Mouse (Mus musculus) liver, embryonic 16.5 days (tissue): ENCODE measurements around the gene B3gnt2. TPM values are rescaled to one million over a fixed set of nuclear protein-coding genes. Genes with fewer than 3 reads are reported as not detected.

Source experiments
- ATAC-seq: fragments of 200-750 bp; cut with Nextera tagmentation; 2 replicates; pipeline ENCODE4 v1.8.0; 2017; ENCODE audit warnings: low read depth, mild to moderate bottlenecking, moderate number of reproducible peaks, moderate library complexity
- H3K27ac ChIP-seq: fragments of 300-500 bp; sonication (generic); 2 replicates; pipeline ENCODE4 v1.5.1; 2014; ENCODE audit warnings: mild to moderate bottlenecking, low read length
- H3K27me3 ChIP-seq: fragments of 300-500 bp; sonication (generic); 2 replicates; pipeline ENCODE4 v1.6.1; 2014; ENCODE audit warnings: low read depth, low read length, mixed read lengths; ENCODE audit not compliant: control insufficient read depth, insufficient read depth
- H3K36me3 ChIP-seq: fragments of 300-500 bp; sonication (generic); 2 replicates; pipeline ENCODE4 v1.6.1; 2014; ENCODE audit warnings: mild to moderate bottlenecking; ENCODE audit not compliant: control insufficient read depth, insufficient read depth
- H3K4me1 ChIP-seq: fragments of 300-500 bp; sonication (generic); 2 replicates; pipeline ENCODE4 v1.6.1; 2014; ENCODE audit warnings: low read depth, low read length, mixed read lengths; ENCODE audit not compliant: control insufficient read depth
- H3K4me2 ChIP-seq: fragments of 300-500 bp; sonication (generic); 2 replicates; pipeline ENCODE4 v1.6.1; 2014; ENCODE audit warnings: low read depth, low read length, mixed read lengths
- H3K4me3 ChIP-seq: fragments of 300-500 bp; sonication (generic); 2 replicates; pipeline ENCODE4 v1.5.1; 2014; ENCODE audit warnings: low read depth, mild to moderate bottlenecking, low read length
- H3K9ac ChIP-seq: fragments of 300-500 bp; sonication (generic); 2 replicates; pipeline ENCODE4 v1.6.1; 2014; ENCODE audit warnings: low read depth, low read length
- H3K9me3 ChIP-seq: fragments of 300-500 bp; sonication (generic); replicated peaks from 2 replicates; pipeline ENCODE4 v1.6.1; 2016; ENCODE audit warnings: low read length; ENCODE audit not compliant: control insufficient read depth
- WGBS: fragments of 180-500 bp; shearing (Covaris S2); extraction: QIAGEN DNeasy Blood & Tissue Kit; methylation state at CpG from one replicate; pipeline ENCODE4 v1.1.7; 2014; ENCODE audit not compliant: insufficient replicate concordance; 5-methylcytosine and 5-hydroxymethylcytosine counted together
- polyA plus RNA-seq: library from polyadenylated mRNA; unstranded; fragments of >200 nt; fragmentation: Nextera tagmentation; extraction: Ambion mirVana; gene quantifications from 2 replicates; pipeline ENCODE4 v1.2.1, GENCODE M21; 2015

Gene B3gnt2
- polyA plus RNA-seq, 1 experiment from 2014 or later, result 6.6 TPM

DNA sequence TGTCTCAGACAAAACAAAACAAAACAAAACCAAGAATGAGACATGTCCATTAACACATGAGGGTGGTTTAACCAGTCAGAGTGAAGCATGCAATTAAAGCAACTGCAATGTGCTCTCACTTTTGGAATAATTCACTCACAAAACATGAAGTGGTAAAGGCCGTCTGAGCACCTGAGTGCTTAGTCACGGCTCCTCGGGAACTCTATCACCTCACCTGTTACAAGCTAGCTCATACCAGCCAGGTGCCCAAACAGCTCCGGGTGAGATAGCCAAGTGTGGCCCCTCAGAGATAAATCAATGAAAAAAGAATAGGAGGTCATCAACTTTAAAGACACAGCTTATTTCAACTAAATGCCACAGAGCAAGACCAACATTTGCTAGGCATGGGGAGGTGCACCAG is 6.2 kb downstream of the B3gnt2 start:
- no peaks in the 10 kb centered on the region for H3K9me3 ChIP-seq
- WGBS, result 30% methylated on average over 4 of the region's 4 CpGs
- no peak overlapping the region for H3K4me3 ChIP-seq
- peaks cover 53% of the 10 kb centered on the region for H3K4me1 ChIP-seq
- no peaks in the 10 kb centered on the region for H3K36me3 ChIP-seq
- 0 out of 2 replicates have a peak overlapping the region, but pooled peaks have one; percentile 9 for H3K27ac ChIP-seq
- no peak for ATAC-seq
- no peak overlapping the region for H3K4me2 ChIP-seq
- no peaks in the 10 kb centered on the region for H3K27me3 ChIP-seq
- no peak overlapping the region for H3K9ac ChIP-seq

DNA sequence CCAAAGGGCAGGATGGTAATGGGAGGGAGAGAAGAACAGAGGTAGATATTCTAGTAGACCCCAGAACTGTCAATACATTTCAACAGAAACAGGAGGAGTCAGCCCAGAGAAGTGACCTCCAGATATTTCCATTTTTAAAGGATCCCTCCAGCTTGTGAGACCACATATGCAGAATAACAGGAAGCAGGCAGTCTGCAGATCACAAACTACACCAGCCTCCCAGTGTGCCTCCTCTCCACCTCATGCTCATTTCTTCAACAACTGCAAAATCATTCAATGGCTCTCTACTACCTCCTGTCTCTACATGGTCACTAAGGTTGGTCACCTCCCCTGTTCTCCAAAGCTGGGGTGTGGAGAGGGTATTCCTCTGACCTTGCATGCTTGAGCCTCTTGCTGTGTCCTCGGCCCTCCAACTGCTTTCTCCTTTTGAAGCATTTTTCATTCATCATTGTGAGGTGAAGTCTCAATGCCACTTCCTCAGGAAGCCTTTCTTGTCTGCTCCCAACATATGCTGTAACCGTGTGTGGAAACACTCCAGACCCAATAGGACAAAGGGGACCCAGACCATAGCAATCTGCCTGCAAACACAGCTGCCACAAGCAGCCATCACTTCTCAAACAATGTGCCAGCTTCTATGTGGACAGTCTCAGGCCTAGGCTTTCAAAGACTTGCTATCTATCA is 7.1 kb downstream of the B3gnt2 start:
- H3K9me3 ChIP-seq, result no peaks in the 10 kb centered on the region

DNA sequence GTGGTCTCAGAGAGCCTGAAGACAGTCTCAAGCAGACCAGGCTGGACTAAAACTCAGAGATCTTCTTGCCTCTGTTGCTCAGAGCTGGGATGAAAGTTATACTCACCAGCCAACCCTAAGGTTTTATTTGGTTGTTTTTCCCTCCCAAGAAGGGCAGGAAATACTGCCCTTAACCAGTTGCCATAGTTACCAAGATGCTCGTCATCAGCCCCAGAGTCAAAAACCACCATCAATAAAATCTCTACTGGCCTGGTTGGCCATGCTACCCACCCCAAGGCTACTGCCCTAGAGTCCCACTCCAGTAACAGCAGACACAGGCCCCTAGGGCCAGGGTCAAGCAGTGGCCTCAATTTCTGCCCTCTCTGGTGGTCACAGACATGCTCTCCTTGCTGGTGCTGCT is 8.3 kb downstream of the B3gnt2 start:
- Histone ChIP-seq H3K36me3 (no peaks in the 10 kb centered on the region), H3K4me1 (peaks cover 61% of the 10 kb centered on the region), H3K9me3 (no peaks in the 10 kb centered on the region), H3K27ac (0 out of 2 replicates have a peak overlapping the region, but pooled peaks have one; percentile 7), H3K9ac (no peak overlapping the region), H3K4me3 (no peak overlapping the region), H3K4me2 (no peak overlapping the region; the same call in 1 of the 2 replicates), H3K27me3 (no peaks in the 10 kb centered on the region)
- no peak for ATAC-seq
- WGBS, result 48% methylated on average over 1 of the region's 1 CpGs

More for the DNA sequence above, 7.1 kb downstream of the B3gnt2 start:
- ATAC-seq, result no peak
- WGBS, result 27% methylated on average over 2 of the region's 2 CpGs
- no peak overlapping the region for H3K4me3 ChIP-seq
- peaks cover 58% of the 10 kb centered on the region for H3K4me1 ChIP-seq
- no peak overlapping the region for H3K4me2 ChIP-seq
- H3K36me3 ChIP-seq, result no peaks in the 10 kb centered on the region
- H3K27ac ChIP-seq, result 0 out of 2 replicates have a peak overlapping the region, but pooled peaks have one; percentile 9
- H3K27me3 ChIP-seq, result no peaks in the 10 kb centered on the region
- no peak overlapping the region for H3K9ac ChIP-seq

DNA sequence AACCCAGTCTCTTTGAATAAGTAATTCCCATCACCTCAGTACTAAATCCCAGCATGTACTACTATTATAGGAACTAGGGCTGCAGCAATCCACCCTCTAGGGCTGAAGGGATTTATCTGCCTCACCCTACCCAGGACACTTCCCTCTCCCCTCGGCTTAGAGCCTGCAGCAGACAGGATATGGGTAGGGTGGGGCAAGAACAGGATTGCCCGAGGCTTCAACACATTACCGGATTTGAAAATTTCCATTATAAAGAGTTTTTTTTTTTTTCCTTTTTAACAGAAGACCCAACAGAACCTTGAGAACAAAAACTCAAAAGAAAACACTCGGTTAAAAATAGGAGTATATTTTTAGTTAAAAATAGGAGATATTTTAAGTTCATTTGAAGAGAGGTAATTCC is 9.3 kb downstream of the B3gnt2 start:
- ATAC-seq, result no peak
- no peaks in the 10 kb centered on the region for H3K9me3 ChIP-seq
- no peak overlapping the region for H3K4me3 ChIP-seq
- H3K36me3 ChIP-seq, result no peaks in the 10 kb centered on the region
- no peak overlapping the region for H3K27ac ChIP-seq
- no peaks in the 10 kb centered on the region for H3K27me3 ChIP-seq
- no peak overlapping the region for H3K9ac ChIP-seq
- no peak overlapping the region for H3K4me2 ChIP-seq
- WGBS, result 19% methylated on average over 4 of the region's 4 CpGs
- H3K4me1 ChIP-seq, result peaks cover 65% of the 10 kb centered on the region

DNA sequence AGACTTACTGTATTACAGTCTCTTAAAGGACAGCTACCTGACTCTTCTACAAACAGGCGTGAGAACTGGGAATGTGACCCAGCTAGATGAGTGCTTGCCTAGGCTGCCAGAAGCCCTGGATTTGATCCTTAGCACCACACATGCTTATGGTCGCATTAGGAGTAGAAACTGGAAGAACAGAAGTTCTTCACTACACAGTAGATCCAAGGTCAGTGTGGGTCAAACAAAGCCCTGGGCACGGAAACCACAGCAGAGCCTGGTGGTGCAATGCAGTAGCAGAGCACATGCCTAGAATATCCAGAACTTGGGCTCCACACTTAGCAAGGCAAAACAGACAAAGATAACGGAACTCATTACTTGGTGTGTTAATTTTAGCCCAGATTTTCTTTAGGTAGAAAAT is 10.7 kb downstream of the B3gnt2 start:
- no peak overlapping the region for H3K4me2 ChIP-seq
- no peaks in the 10 kb centered on the region for H3K27me3 ChIP-seq
- peak overlapping the region; percentile 46; the same call in 1 of the 2 replicates for H3K27ac ChIP-seq
- peaks cover 78% of the 10 kb centered on the region for H3K4me1 ChIP-seq
- ATAC-seq, result no peak
- no peaks in the 10 kb centered on the region for H3K9me3 ChIP-seq
- H3K36me3 ChIP-seq, result no peaks in the 10 kb centered on the region
- H3K9ac ChIP-seq, result no peak overlapping the region
- H3K4me3 ChIP-seq, result no peak overlapping the region
- 43% methylated on average over 4 of the region's 4 CpGs for WGBS

DNA sequence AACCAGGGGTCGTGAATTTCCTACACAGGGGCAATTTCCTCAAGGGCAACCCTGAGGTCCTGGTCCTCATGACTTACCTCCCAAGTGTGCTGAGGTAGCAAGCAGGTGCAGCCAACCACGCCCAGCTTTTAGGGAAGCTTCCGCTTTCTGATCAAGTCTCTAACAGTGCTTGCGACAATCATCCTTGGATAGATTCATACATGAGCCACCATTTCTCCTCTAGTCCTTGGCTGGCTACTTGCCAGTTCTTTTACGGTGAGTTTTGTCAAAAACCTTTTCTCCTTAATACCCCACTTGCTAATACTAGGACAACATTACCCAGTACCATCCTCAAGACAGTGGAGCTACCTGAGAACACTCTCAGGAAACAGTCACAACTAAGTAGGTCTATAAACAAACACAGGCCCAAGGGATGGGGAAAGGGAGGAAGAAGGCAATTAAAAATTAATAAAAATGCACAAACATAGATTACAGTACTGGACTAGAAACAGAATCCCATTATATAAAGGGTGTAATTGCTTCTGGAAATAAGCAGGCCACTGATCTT is 12.0 kb downstream of the B3gnt2 start:
- ATAC-seq, result no peak
- no peak overlapping the region for H3K4me3 ChIP-seq
- 32% methylated on average over 5 of the region's 5 CpGs for WGBS
- H3K4me1 ChIP-seq, result peaks cover 79% of the 10 kb centered on the region
- H3K9ac ChIP-seq, result 0 out of 2 replicates have a peak overlapping the region, but pooled peaks have one; percentile 17
- H3K4me2 ChIP-seq, result no peak overlapping the region
- H3K9me3 ChIP-seq, result no peaks in the 10 kb centered on the region
- H3K36me3 ChIP-seq, result no peaks in the 10 kb centered on the region
- H3K27ac ChIP-seq, result peak overlapping the region; percentile 47
- H3K27me3 ChIP-seq, result no peaks in the 10 kb centered on the region

DNA sequence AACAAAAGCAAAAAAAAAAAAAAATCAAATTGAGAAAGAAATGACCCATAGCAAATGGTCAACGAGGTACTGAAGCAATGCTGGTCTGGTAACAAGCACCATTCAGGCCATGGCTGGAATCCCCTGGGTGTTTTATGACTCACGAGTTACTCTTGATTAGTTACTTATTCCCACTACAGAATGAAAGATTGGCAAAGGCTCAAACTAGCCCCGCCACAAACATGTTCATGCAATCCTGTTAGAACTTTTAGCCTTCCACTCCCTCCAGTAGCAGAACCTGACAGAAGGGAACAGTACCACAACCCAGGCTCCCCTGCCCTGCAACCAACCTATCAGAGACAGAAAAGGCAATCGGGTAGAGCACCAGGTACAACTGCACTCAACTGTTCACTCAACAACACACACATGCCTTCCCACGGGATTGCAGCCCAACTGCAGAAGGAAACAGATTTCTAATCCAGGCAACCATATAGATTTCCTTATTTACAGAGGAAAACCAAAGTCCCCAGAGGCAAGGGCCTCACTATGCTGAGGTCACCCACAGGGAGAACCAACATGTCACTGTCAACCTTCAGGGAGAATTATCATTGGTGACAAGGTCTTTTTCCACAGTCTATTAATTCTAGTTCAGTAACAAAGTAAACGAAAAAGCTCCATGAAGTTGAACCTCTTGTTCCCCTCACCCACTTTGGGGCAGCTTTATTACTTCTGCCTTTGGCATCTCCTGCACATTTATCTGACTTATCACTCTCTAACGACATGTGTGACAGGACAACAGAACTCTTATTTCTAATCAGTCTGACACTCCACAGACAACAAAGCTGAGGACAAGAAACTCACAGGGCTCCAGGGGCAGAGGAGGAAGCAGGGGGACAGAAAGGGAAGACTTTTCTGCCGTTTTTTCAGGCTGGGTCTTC is 12.8 kb downstream of the B3gnt2 start:
- Histone ChIP-seq H3K27ac (peak overlapping the region; percentile 47), H3K9ac (0 out of 2 replicates have a peak overlapping the region, but pooled peaks have one; percentile 17), H3K4me1 (peaks cover 78% of the 10 kb centered on the region), H3K4me2 (no peak overlapping the region), H3K9me3 (no peaks in the 10 kb centered on the region), H3K4me3 (no peak overlapping the region), H3K36me3 (no peaks in the 10 kb centered on the region), H3K27me3 (no peaks in the 10 kb centered on the region)
- no peak for ATAC-seq
- 24% methylated on average over 8 of the region's 8 CpGs for WGBS

DNA sequence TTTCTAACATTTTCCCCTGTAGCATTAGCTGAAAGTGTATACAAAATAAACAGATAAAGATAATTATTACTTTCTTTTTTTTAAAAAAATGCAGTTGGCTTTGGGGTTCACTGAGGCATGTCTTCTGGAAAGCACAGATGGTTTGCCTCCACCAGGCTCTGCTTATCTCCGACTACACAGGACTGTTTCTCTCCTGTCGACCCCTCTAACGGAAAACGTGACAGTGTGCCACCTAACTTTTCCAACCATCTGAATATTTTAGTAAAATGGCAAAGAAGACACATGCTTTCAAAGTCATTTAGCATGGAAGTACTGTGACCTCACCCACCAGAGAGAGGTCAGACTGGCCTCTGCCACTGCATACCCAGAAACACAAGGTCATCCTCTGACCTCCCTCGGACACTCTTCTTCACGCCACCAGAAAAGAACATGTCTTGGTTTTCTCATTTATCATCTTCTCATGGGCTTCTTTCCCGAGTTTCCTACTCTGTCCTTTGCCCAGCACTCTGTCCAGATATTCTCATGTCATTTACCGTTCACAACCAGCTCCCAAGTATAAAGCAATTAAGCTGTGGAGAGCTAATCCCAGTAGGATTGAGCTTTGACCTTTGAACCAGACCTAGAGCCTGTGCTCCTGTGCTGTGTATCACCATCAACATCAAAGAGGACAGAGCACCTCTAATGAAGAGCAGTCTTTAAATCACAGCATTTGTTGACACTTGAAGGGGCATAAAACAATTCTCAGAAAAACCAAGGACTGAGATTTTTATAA is 13.6 kb downstream of the B3gnt2 start:
- 18% methylated on average over 8 of the region's 8 CpGs for WGBS
- Histone ChIP-seq H3K27me3 (no peaks in the 10 kb centered on the region), H3K27ac (peak overlapping the region; percentile 66), H3K4me1 (peaks cover 82% of the 10 kb centered on the region), H3K9me3 (no peaks in the 10 kb centered on the region), H3K9ac (no peak overlapping the region), H3K4me2 (peak overlapping the region; percentile 7; the same call in 1 of the 2 replicates), H3K36me3 (no peaks in the 10 kb centered on the region), H3K4me3 (no peak overlapping the region)
- peak; percentile 39 for ATAC-seq
